Mouse (Mus musculus) retina, postnatal 1 day (tissue): Measurements from ENCODE around the gene Ttll1.
A peak's percentile ranks its signal among the peaks of the same experiment; 100 is the strongest.
"Not testable (repeated sequence)": the region's sequence is repeated elsewhere in the genome, so short reads cannot be mapped to it uniquely, and the experiment has no call there.

Source experiments
- DNase-seq: peaks from one replicate; pipeline ENCODE4 v3.0.0-alpha.2; 2012

Ttll1 gene

GRCm38 (mm10) chr15:83523638-83524332, 13.1 kb upstream of the Ttll1 start:
- no peak for DNase-seq

GRCm38 (mm10) chr15:83523196-83523595, 12.5 kb upstream of the Ttll1 start:
- no peak for DNase-seq

GRCm38 (mm10) chr15:83520861-83521382, 10.2 kb upstream of the Ttll1 start:
- no peak for DNase-seq

GRCm38 (mm10) chr15:83518215-83519048, 7.7 kb upstream of the Ttll1 start:
- DNase-seq = peak; percentile 91

DNA sequence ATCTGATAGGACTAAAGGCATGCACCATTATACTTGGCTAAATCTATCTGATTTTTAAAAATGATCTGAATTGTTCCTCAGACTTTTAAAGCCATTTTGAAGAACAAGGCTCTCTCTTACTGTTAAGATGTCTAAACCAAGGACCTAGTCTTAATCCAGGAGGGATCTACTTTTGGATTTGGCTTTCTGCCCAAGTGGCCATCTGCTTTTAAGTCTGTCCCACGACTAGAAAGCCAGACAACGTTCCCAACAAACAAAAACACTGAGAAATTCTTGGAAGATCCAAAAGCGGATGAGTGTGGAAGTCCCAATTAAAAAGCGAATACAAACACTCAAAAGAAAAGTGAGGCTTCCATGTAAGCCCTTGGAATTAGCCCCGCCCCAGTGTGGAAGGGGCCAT, 4.3 kb upstream of the Ttll1 start:
- DNase-seq = no peak

DNA sequence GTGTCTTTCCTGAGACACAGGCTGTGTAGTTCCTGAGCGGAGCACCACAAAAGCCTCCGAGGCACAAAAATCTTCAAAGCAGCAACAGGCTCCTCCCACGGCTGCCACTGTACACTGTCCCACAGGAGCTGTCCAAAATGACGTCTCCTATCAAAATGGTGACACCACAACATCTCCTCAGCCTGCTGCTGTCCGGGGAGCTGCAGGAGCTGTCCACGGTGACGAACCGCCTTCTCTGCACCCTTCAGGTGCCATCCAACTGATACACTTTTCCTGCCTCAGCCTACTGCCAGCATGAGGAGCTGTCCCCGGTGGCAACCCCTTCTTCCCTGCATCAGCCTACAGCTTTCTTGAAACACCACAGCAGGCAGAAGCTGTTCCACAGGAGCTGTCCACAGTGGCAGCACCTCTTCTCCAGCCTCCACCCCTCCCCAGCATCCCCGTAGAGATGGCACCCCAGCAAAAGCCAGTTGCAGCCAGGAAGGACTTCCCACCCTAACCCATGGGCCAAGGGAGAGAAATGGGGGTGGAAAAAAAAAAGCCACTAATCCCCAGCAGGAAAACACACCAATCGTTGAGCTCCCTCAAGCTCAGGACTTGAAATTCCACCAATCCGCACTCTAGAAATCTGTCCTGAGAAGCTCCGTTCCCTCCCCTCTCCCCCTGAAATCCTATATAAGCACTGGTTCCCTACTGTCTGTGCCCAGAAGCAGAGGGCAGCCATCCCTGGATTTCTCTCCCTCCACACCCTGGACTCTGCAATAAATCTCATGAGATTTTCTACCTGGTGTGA, 2.0 kb upstream of the Ttll1 start:
- DNase-seq = no peak

- peak; percentile 9 for DNase-seq
Observed at GRCm38 (mm10) chr15:83509950-83510804, 516 bp downstream of the Ttll1 start.

DNA sequence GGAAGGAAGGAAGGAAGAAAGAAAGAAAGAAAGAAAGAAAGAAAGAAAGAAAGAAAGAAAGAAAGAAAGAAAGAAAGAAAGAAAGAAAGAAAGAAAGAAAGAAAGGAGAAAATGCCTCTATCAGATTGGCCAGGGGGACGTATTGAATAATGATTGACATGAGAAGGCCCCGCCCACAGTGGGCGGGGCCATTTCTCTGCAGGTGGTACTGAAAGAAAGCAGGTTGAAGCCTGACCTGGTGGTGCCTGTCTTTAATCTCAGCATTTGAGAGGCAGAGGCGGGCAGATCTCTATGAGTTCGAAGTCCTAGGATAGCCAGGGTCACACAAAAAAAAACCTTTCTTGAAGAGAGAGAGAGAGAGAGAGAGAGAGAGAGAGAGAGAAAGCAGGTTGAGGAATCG, 9.2 kb downstream of the Ttll1 start:
- DNase-seq = not testable (repeated sequence)

GRCm38 (mm10) chr15:83500352-83500751, 10.3 kb downstream of the Ttll1 start:
- peak; percentile 20 for DNase-seq

DNA sequence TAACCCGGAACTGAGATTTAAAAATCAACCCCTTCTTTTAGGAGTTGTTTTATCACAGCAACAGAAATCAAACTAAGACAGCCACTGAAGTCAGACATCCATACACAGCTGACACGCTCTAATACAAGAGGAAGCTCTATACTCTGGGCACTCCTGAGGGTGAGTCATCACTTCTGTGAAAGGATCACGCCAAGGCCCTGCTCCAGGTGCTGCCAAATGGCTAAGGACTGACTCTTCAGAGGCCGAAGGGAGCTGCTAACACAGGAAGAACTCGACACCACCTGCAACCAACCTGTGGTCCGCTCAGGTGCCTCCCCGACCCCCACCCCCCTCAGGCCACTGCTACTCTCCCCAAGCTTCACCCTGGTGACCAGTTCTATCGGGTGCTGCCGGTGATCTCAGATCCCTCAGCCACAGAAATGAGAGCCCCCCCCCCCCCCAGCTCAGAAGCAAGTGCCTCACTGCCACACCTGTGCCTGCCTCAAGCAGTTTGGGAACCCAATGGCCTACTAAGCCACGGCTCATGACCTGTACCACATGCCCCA, 11.4 kb downstream of the Ttll1 start:
- DNase-seq = no peak

- no peak for DNase-seq
Observed at GRCm38 (mm10) chr15:83497299-83497698, 13.4 kb downstream of the Ttll1 start.

DNA sequence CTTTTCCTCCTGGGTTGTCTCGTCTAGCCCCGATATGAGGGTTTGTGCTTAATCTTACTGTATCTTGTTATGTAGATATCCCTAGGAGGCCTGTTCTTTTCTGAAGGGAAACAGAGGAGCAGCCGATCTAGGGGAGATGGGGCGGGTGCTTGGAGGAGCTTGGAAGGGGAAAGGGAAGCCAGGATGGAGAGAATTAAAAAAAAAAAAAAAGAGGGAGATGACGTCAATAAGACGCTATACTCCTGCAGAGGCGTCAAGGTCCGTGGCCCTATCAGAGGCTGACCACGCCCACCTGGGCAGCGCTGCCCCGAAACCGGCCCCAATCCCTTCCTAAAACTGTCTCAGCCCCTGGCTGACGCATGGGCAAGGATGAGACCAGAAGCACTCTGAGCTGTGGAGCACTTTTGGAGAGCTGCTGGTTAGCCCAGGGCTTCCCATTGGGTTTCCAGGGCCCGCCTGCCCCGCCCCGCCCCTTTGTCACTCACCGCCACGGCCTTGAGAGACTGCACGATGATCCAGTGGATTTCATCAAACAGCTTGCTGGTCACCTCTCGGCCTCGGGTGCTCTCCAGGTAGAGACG, 14.8 kb downstream of the Ttll1 start:
- DNase-seq = no peak

DNA sequence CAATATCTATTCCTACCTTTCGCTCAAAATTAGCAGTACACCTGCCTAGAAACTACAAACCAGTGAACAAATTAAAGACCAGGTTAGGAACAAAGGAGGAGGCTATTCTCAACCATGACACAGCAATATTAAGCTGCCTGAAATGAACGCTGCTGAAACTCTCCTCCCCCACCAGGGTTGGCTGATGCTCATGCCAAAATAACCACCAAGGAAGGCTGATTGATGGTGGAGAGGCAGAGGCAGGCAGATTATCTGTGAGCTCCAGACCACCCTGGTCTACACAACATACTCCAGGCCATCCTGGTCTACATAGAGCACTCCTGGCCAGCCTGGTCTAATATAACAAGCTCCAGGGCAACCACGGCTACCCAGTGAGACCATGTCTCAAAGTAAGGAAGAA, 15.5 kb downstream of the Ttll1 start:
- DNase-seq = no peak

GRCm38 (mm10) chr15:83494572-83494920, 16.1 kb downstream of the Ttll1 start:
- DNase-seq = no peak

GRCm38 (mm10) chr15:83493856-83494571, 16.7 kb downstream of the Ttll1 start:
- DNase-seq = no peak

DNA sequence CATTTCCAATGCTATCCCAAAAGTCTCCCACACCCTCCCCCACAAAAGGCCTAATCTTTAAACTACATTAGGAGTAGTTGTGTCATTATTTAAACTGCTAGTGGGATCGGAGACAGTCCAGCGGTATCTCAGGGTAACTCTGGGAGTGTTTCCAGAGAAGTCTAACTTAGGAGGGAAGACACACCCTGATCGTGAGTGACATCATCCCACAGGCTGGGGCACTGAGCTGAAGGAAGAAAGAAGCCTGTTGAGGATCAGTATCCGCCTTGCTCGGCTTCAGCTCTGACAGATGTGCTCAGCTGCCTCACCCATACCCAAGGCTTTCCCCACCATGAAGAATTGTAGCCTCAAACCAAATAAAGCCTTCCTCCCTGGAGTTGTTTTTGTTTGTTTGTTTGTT, 18.8 kb downstream of the Ttll1 start:
- no peak for DNase-seq

- no peak for DNase-seq
Observed at GRCm38 (mm10) chr15:83489471-83489870, 21.2 kb downstream of the Ttll1 start.

GRCm38 (mm10) chr15:83487477-83488115, 23.1 kb downstream of the Ttll1 start:
- no peak for DNase-seq

GRCm38 (mm10) chr15:83484311-83484710, 26.4 kb downstream of the Ttll1 start:
- DNase-seq = no peak

GRCm38 (mm10) chr15:83483482-83483881, 27.2 kb downstream of the Ttll1 start:
- DNase-seq = no peak
